Mouse (Mus musculus): ENCODE results near the gene Hdac1. TPM values are rescaled to one million over a fixed set of nuclear protein-coding genes. Genes with fewer than 3 reads are reported as not detected.
"Not testable (repeated sequence)": the region's sequence is repeated elsewhere in the genome, so short reads cannot be mapped to it uniquely, and the experiment has no call there.

The Hdac1 gene
- polyA plus RNA-seq, 1 experiment from 2014 or later: 189 TPM

DNA sequence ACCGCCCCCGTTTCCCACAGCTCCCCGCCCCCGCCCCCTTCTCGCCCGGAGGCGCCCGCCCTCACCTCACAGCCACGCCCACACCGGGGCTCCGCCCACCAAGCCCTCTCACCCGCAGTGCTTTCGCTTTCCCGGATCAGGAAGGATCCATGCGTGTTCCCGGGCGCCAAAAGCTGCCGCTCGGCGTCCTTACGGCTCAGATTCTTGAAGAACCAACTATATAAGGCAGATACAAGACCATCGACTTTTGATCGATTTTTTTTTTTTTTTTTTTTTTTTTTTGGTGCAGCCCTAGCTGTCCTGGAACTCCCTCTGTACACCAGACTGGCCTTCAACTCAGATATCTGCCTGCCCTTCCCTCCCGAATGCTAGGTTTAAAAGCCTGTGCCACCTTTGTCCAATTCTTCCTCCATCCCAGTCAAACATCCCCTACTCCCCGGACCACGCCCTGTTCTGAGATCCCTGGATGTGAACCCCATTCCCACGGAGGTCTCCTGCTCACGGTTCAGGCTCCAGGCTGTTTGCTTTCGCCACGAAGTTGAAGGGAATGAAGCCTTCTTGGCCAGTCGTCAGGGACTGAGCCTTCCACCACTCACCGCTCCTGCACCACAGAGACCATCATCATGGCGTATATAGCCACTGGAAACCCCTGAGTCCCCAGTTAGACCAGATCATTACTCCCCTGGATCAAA, 14.2 kb upstream of the Hdac1 start:
- Histone ChIP-seq H3K4me1 (peaks cover 12% of the 10 kb centered on the region; the same call in 1 of the 2 replicates), H3K27ac (no peak overlapping the region), H3K9ac (peak overlapping the region; percentile 65), H3K9me3 (replicated peaks) (no peaks in the 10 kb centered on the region), H3K27me3 (no peaks in the 10 kb centered on the region), H3K4me3 (peak overlapping the region; percentile 47), H3K36me3 (ENCODE audit: poor library complexity, severe bottlenecking) (no peaks in the 10 kb centered on the region), H3K4me2 (peak overlapping the region; percentile 81)
- peak; percentile 89 for ATAC-seq
- WGBS: 8% methylated on average over 33 of the region's 33 CpGs

DNA sequence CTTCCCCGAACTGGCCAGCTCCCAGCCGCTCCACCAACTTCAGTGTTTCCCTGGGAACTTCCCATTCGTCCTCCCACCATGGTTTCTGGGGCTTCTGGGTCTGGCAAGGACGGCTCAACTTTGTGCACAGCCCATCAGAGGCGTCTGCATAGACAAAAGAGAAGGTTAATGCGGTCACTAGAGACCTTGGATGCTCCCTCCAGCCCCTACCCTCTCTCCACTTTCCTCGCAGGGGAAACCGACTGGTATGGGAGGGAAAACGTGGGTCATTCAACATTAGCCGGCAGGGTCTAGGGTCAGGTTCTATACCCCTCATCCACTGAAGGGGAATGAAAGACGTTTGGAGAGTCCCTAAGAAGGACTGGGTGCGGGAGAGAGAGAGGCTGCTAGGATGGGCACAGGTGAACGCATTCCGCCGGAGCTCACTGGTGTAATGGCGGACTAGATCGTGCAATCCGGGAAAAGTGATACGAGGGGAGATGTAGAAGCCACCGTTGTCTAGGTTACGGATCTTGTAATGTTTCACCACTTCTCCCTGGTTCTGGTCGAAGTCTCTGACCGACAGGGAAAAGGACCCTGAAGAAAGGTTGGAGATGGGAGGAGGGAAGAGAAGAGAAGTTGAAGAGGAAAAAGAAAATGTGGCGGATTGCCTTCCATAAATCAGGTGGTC, 13.5 kb upstream of the Hdac1 start:
- under 1% methylated on average over 24 of the region's 24 CpGs for WGBS
- Histone ChIP-seq H3K27ac (no peak overlapping the region), H3K27me3 (no peaks in the 10 kb centered on the region), H3K9me3 (replicated peaks) (no peaks in the 10 kb centered on the region), H3K4me2 (peak overlapping the region; percentile 81), H3K4me3 (peak overlapping the region; percentile 47), H3K4me1 (peaks cover 12% of the 10 kb centered on the region; the same call in 1 of the 2 replicates), H3K36me3 (ENCODE audit: poor library complexity, severe bottlenecking) (no peaks in the 10 kb centered on the region), H3K9ac (peak overlapping the region; percentile 65)
- peak; percentile 64 for ATAC-seq

DNA sequence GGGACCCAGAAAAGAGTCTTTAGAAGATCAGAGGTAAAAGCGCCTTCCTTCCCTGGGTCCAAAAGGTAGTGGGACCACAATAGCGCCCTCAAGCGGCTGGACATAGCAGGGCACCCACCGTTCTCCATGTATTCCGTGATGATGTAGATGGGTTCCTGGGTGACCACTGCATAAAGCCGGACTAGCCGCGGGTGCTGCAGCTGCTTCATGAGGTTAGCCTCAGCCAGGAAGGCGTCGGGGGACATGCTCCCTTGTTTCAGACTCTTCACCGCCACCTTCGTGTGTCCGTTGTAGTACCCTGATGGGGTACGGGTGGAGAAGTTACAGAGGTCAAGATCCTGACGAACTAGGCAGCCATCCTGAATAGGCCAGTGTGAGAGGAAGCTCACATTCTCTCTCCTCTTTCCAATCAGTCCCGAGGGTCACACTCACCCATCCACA, 12.9 kb upstream of the Hdac1 start:
- peak overlapping the region; percentile 65 for H3K9ac ChIP-seq
- no peak overlapping the region for H3K27ac ChIP-seq

DNA sequence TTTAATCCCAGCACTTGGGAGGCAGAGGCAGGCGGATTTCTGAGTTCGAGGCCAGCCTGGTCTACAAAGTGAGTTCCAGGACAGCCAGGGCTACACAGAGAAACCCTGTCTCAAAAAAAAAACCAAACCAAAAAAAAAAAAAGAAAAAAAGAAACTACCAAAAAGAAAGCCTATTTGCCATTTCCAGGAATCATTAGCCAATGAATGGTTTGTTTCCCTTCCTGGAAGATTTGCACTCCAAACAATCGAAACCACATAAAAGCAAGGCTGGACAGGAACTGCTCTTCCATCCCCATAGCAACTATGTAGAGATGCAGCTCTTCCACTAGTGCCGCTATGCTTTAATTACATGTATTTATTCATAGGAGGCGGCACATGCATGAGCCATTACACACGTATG, 12.0 kb upstream of the Hdac1 start:
- not testable (repeated sequence) for H3K27me3 ChIP-seq; H3K4me3 ChIP-seq; H3K4me2 ChIP-seq; ATAC-seq; H3K9me3 ChIP-seq (replicated peaks); H3K36me3 ChIP-seq (ENCODE audit: poor library complexity, severe bottlenecking); H3K9ac ChIP-seq; H3K27ac ChIP-seq
- peaks cover 12% of the 10 kb centered on the region; the same call in 1 of the 2 replicates for H3K4me1 ChIP-seq
- WGBS: 82% methylated on average over 6 of the region's 6 CpGs

More for the DNA sequence above, 12.9 kb upstream of the Hdac1 start:
- Histone ChIP-seq H3K4me1 (peaks cover 12% of the 10 kb centered on the region; the same call in 1 of the 2 replicates), H3K36me3 (ENCODE audit: poor library complexity, severe bottlenecking) (no peaks in the 10 kb centered on the region), H3K4me3 (peak overlapping the region; percentile 47), H3K4me2 (peak overlapping the region; percentile 81), H3K27me3 (no peaks in the 10 kb centered on the region), H3K9me3 (replicated peaks) (no peaks in the 10 kb centered on the region)
- peak; percentile 31; the same call in 1 of the 2 replicates for ATAC-seq
- 2% methylated on average over 16 of the region's 16 CpGs for WGBS

DNA sequence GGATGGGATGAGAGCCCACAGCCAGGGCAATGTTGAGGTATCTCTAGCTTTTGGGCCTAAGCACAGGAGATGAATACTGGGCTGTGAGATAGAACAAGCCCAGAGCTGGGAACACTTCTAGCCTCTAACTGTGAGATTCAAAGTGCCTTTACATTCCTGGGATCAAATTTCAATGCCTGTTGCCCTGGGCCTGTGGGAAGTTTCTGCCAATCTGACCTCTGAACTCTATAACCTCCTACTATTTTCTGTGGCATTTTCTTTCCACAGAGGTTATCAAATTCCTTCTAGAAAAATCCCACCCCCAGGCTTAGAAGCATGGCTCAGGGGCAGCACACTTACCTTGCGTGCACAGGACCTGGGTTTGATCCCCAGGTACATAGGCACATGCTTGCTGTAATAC, 7.8 kb upstream of the Hdac1 start:
- Histone ChIP-seq H3K9me3 (replicated peaks) (no peaks in the 10 kb centered on the region), H3K4me2 (no peak overlapping the region), H3K27ac (no peak overlapping the region), H3K36me3 (ENCODE audit: poor library complexity, severe bottlenecking) (no peaks in the 10 kb centered on the region), H3K27me3 (no peaks in the 10 kb centered on the region), H3K4me3 (no peak overlapping the region), H3K4me1 (no peaks in the 10 kb centered on the region), H3K9ac (no peak overlapping the region)
- WGBS: 67% methylated on average over 1 of the region's 1 CpGs
- ATAC-seq: no peak

DNA sequence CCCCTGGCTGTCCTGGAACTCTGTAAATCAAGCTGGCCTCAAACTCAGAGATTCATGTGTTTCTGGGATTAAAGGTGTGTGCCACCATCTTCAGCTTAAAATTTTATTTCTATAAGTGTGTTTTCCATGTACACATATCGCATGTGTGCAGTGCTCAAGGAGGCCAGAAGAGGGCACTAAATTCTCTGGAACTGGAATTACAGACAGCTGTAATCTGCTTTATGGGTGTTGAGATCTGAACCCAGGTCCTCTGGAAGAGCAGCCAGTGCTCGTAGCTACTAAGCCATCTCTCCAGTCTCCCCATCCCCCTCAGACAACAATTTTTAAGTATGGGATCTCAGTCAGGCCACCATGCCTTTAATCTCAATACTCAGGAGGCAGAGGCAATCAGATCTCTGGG, 6.8 kb upstream of the Hdac1 start:
- Histone ChIP-seq H3K27ac (no peak overlapping the region), H3K4me1 (no peaks in the 10 kb centered on the region), H3K4me2 (no peak overlapping the region), H3K36me3 (ENCODE audit: poor library complexity, severe bottlenecking) (no peaks in the 10 kb centered on the region), H3K27me3 (no peaks in the 10 kb centered on the region), H3K4me3 (no peak overlapping the region), H3K9ac (no peak overlapping the region), H3K9me3 (replicated peaks) (no peaks in the 10 kb centered on the region)
- no peak for ATAC-seq
- WGBS: 89% methylated on average over 2 of the region's 2 CpGs

DNA sequence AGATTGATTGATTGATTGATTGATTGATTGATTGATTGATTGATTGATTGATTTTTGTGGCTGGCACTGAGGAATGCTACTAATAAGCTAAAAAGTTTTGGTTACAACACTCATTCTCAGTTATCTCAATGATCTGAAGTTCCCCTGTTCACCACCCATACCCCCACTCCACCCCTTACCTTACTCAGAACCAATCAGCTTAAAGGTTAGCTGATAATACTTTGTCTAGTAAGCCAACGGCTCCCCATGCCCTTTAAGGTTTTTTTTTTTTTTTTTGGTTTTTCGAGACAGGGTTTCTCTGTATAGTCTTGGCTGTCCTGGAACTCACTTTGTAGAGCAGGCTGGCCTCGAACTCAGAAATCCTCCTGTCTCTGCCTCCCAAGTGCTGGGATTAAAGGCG, 5.1 kb upstream of the Hdac1 start:
- not testable (repeated sequence) for H3K4me1 ChIP-seq; H3K9me3 ChIP-seq (replicated peaks); ATAC-seq; H3K9ac ChIP-seq; H3K27ac ChIP-seq; H3K4me2 ChIP-seq; H3K4me3 ChIP-seq; H3K27me3 ChIP-seq; H3K36me3 ChIP-seq (ENCODE audit: poor library complexity, severe bottlenecking)
- 88% methylated on average over 4 of the region's 4 CpGs for WGBS

DNA sequence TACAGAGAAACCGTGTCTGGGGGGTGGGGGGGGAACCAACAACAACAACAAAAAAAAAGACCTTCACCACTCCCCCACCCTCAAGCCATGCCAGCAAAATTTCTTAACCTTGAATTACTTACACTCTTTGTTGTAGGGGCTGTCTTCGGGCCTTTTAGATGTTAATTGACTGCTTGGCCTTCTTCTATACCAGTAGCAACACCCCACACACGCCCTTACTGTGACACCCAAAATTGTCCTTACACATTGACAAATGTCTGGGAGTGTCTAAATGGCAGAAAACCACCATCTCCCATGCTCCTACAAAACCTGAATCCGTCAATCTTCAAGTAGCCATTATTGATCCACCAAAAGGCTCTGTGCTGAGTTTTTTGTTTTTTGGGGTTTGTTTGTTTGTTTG, 1.6 kb upstream of the Hdac1 start:
- Histone ChIP-seq H3K4me1 (peaks cover 21% of the 10 kb centered on the region), H3K9me3 (replicated peaks) (no peaks in the 10 kb centered on the region), H3K27ac (no peak overlapping the region), H3K36me3 (ENCODE audit: poor library complexity, severe bottlenecking) (peaks cover 11% of the 10 kb centered on the region), H3K4me3 (no peak overlapping the region), H3K4me2 (no peak overlapping the region), H3K27me3 (no peaks in the 10 kb centered on the region), H3K9ac (no peak overlapping the region)
- no peak for ATAC-seq
- WGBS: 84% methylated on average over 4 of the region's 4 CpGs

DNA sequence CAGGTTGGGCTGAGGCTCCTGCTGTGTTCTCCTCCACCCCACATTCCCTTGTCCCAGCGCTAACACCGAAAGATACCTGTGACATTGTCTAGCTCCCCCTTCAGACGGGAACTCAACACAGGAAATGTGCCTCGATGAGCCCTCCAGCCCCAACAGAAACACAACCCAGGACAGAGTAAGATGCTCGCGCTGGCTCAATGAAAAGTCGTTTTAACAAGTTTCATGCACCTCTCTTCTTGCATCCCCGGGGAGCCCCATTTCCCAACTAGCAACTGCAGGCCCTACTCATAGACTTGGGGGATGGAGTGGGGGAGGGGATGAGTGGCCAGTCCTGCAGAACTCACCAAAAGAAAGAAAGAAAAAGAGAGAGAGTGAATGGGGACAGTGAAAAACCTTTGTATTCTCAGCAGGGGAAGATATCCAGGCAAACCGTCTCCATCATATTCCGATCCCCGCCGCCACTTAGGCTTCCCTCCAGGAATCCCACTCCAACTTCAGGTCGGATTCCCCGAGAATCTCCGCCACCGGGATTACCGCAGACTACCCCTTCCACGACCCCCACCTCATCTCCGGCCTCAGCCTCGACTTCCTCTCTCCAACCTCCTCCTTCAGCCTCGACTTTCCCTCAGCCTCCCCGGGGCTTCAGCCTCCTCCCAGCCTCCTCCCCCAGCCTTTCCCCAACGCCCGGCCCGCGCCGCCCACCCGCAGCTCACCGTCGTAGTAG, 483 bp downstream of the Hdac1 start:
- H3K27ac ChIP-seq: peak overlapping the region; percentile 66
- H3K27me3 ChIP-seq: no peaks in the 10 kb centered on the region
- peaks cover 21% of the 10 kb centered on the region for H3K4me1 ChIP-seq
- peak overlapping the region; percentile 85 for H3K4me3 ChIP-seq
- peak overlapping the region; percentile 93 for H3K9ac ChIP-seq
- ATAC-seq: no peak
- 2% methylated on average over 30 of the region's 30 CpGs for WGBS
- peak overlapping the region; percentile 78 for H3K4me2 ChIP-seq
- peaks cover 21% of the 10 kb centered on the region for H3K36me3 ChIP-seq (ENCODE audit: poor library complexity, severe bottlenecking)
- H3K9me3 ChIP-seq (replicated peaks): no peaks in the 10 kb centered on the region

DNA sequence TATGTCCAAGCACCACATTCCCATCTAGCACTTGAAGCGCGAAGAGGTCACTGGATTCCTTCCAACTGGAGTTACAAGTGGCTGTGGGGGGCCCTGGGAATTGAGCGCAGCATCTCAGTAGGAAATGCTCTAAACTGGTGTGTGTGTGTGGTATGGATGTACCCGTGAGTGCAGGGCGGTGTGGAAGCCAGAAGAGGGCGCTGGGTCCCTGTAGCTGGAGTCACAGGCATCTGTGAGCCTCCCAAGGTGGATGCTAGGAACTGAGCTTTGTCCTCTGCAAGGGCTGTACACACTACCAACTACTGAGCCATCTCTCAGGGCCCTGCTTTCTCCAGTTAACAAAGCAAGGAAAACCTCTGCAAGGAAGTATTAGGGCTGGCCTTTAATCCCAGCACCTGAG, 2.5 kb downstream of the Hdac1 start:
- Histone ChIP-seq H3K27me3 (no peaks in the 10 kb centered on the region), H3K9ac (no peak overlapping the region), H3K27ac (no peak overlapping the region), H3K4me2 (0 out of 2 replicates have a peak overlapping the region, but pooled peaks have one; percentile 11), H3K9me3 (replicated peaks) (no peaks in the 10 kb centered on the region), H3K4me3 (no peak overlapping the region), H3K4me1 (peaks cover 21% of the 10 kb centered on the region), H3K36me3 (ENCODE audit: poor library complexity, severe bottlenecking) (peaks cover 35% of the 10 kb centered on the region)
- no peak for ATAC-seq
- WGBS: 89% methylated on average over 6 of the region's 6 CpGs

DNA sequence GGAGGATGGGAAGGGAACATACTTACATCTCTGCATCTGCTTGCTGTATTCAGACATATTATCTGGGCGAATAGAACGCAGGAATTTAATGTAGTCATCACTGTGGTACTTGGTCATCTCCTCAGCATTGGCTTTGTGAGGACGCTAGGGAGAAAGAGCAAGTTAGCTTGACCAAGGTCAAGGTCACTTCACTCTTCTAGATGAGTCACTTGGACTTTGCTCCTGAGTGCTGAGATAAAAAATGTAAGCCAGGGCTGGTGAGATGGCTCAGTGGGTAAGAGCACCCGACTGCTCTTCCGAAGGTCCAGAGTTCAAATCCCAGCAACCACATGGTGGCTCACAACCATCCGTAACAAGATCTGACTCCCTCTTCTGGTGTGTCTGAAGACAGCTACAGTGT, 13.6 kb downstream of the Hdac1 start:
- peaks cover 88% of the 10 kb centered on the region for H3K36me3 ChIP-seq (ENCODE audit: poor library complexity, severe bottlenecking)
- H3K4me3 ChIP-seq; H3K4me1 ChIP-seq; H3K9ac ChIP-seq; H3K9me3 ChIP-seq (replicated peaks); H3K27me3 ChIP-seq; H3K27ac ChIP-seq; ATAC-seq; H3K4me2 ChIP-seq: not testable (repeated sequence)
- 97% methylated on average over 6 of the region's 6 CpGs for WGBS

DNA sequence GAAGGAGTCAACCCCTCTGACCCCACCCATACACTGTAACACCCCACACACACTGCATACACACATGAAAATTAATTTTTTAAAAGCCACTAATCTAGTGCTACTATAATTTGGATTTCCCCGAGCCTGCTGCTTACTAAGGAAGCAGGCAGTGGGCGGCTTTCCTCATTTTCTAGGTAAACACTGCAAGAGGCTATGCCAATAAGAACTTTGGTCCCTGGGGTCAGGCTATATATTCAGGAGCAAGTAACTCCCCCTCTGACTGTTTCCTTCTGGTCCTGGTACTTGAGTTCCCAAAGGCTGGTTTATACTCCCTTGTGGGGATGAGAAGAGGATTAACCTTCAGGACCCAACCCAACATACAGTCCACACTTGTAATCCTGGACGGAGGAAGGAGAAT, 16.6 kb downstream of the Hdac1 start:
- no peaks in the 10 kb centered on the region for H3K9me3 ChIP-seq (replicated peaks)
- 93% methylated on average over 3 of the region's 3 CpGs for WGBS
- no peaks in the 10 kb centered on the region for H3K4me1 ChIP-seq
- H3K27ac ChIP-seq: no peak overlapping the region
- no peak overlapping the region for H3K4me3 ChIP-seq
- H3K36me3 ChIP-seq (ENCODE audit: poor library complexity, severe bottlenecking): peaks cover 92% of the 10 kb centered on the region
- no peaks in the 10 kb centered on the region for H3K27me3 ChIP-seq
- no peak overlapping the region for H3K4me2 ChIP-seq
- ATAC-seq: no peak
- H3K9ac ChIP-seq: no peak overlapping the region

Measured in forebrain, embryonic 13.5 days (tissue).